Mouse (Mus musculus) embryonic facial prominence, embryonic 15.5 days (tissue): Measurements from ENCODE around the gene Ddx19b. TPM values are rescaled to one million over a fixed set of nuclear protein-coding genes. Genes with fewer than 3 reads are reported as not detected.
"Not testable (repeated sequence)": the region's sequence is repeated elsewhere in the genome, so short reads cannot be mapped to it uniquely, and the experiment has no call there.

Experiments
- ATAC-seq: fragments of 200-750 bp; cut with Nextera tagmentation; 2 replicates; pipeline ENCODE4 v1.8.0; 2017; ENCODE audit warnings: low read depth, moderate TSS enrichment; ENCODE audit not compliant: insufficient number of reproducible peaks, low FRiP score, low TSS enrichment
- H3K27ac ChIP-seq: fragments of 300-500 bp; sonication (generic); replicated peaks from 2 replicates; pipeline ENCODE4 v1.5.1; 2015; ENCODE audit warnings: mild to moderate bottlenecking, inconsistent platforms
- H3K27me3 ChIP-seq: fragments of 300-500 bp; sonication (generic); 2 replicates; pipeline ENCODE4 v1.6.1; 2015; ENCODE audit warnings: inconsistent platforms
- H3K36me3 ChIP-seq: fragments of 300-500 bp; sonication (generic); 2 replicates; pipeline ENCODE4 v1.6.1; 2015; ENCODE audit warnings: mild to moderate bottlenecking, inconsistent platforms
- H3K4me1 ChIP-seq: fragments of 300-500 bp; sonication (generic); 2 replicates; pipeline ENCODE4 v1.6.1; 2015; ENCODE audit warnings: inconsistent platforms
- H3K4me2 ChIP-seq: fragments of 300-500 bp; sonication (generic); replicated peaks from 2 replicates; pipeline ENCODE4 v1.6.1; 2015; ENCODE audit warnings: mild to moderate bottlenecking, inconsistent platforms
- H3K4me3 ChIP-seq: fragments of 300-500 bp; sonication (generic); replicated peaks from 2 replicates; pipeline ENCODE4 v1.5.1; 2015; ENCODE audit warnings: mild to moderate bottlenecking, inconsistent platforms
- H3K9ac ChIP-seq: fragments of 300-500 bp; sonication (generic); 2 replicates; pipeline ENCODE4 v1.6.1; 2015; ENCODE audit warnings: inconsistent platforms
- H3K9me3 ChIP-seq: fragments of 300-500 bp; sonication (generic); replicated peaks from 2 replicates; pipeline ENCODE4 v1.6.1; 2016; ENCODE audit warnings: inconsistent platforms
- WGBS: fragments of 180-500 bp; shearing (Covaris S2); methylation state at CpG from one replicate; pipeline ENCODE4 v1.1.7; 2015; 5-methylcytosine and 5-hydroxymethylcytosine counted together
- microRNA-seq: library from miRNA; unstranded; fragments of <30 nt; microRNA quantifications from one replicate; pipeline ENCODE4, GENCODE M21; 2016; ENCODE audit warnings: borderline number of aligned reads
- polyA plus RNA-seq: library from polyadenylated mRNA; unstranded; fragments of >200 nt; fragmentation: Nextera tagmentation; extraction: Ambion mirVana; gene quantifications from 2 replicates; pipeline ENCODE4 v1.2.1, GENCODE M21; 2015

Gene Ddx19b
- polyA plus RNA-seq, 1 experiment from 2014 or later: 5.3 TPM

DNA sequence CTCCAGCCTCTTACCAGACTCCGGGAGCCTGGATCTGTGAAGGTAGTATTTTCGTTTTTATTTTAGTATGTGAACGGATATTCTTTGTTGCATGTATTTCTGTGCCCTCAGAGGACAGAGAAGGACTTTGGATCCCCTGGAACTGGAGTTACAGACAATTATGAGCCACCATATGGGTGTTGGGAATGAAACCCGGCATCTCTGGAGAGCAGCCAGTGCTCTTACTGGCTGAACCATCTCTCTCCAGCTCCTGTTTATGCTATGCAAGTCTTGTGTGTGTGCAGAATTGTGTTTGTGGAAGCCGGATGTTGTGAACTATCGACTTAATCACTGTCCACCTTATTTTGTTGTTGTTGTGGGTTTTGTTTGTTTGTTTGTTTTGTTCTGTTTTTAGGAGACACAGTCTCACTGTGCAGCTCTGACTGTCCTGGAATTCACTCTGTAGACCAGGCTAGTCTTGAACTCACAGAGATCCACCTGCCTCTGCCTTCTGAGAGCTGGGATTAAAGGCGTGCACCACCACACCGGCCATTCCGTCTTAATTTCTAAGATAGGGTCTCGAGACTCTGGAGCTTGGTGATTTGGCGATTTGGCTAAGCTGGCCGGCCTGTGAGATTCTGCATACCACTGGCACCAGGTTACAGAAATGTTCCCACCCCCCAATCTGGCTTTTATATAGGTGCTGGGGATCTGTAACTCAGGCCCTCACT is 72.3 kb downstream of the Ddx19b start:
- 92% methylated on average over 12 of the region's 12 CpGs for WGBS
- Histone ChIP-seq H3K4me1 (0 out of 2 replicates have a peak, but pooled peaks cover 3% of the 10 kb centered on the region), H3K9ac (no peak overlapping the region), H3K36me3 (peaks cover 57% of the 10 kb centered on the region), H3K9me3 (no peaks in the 10 kb centered on the region), H3K27ac (no peak overlapping the region), H3K4me2 (no peak overlapping the region), H3K4me3 (no peak overlapping the region), H3K27me3 (no peaks in the 10 kb centered on the region)
- no peak for ATAC-seq

DNA sequence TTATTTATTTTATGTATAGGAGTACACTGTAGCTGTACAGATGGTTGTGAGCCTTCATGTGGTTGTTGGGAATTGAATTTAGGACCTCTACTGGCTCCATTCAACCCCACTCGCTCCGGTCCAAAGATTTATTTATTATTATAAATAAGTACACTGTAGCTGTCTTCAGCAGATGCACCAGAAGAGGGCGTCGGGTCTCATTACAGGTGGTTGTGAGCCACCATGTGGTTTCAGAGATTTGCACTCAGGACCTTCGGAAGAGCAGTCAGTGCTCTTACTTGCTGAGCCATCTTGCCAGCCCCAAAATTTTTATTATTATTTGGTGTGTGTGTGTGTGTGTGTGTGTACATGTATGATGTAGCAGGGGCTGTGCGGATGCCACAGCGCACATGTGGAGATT is 73.0 kb downstream of the Ddx19b start:
- H3K4me1 ChIP-seq, H3K27ac ChIP-seq, H3K4me2 ChIP-seq, H3K9me3 ChIP-seq, H3K27me3 ChIP-seq, ATAC-seq, H3K4me3 ChIP-seq, H3K9ac ChIP-seq: not testable (repeated sequence)
- WGBS: 89% methylated on average over 7 of the region's 7 CpGs
- peaks cover 56% of the 10 kb centered on the region for H3K36me3 ChIP-seq

DNA sequence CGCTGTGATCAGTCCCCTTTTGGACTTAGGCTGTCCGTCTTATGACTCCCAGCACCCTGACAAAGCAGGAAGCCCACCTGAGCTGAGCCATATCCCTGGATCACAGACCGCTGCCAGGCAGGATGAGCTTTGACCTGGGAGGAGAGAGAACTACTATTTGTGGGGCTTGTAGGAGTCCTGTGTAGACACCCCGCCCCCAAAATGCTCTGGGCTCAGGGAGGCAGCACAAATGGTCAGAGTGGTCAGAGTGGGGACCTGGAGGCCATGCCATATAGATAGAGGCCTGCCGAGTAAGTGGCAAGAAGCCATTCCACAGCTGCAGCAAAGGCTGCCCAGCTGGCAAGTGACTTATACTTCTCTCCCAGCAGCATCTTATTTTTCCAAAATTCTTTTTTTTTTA is 73.4 kb downstream of the Ddx19b start:
- Histone ChIP-seq H3K27me3 (no peaks in the 10 kb centered on the region), H3K27ac (no peak overlapping the region), H3K4me3 (no peak overlapping the region), H3K4me1 (0 out of 2 replicates have a peak, but pooled peaks cover 3% of the 10 kb centered on the region), H3K9me3 (no peaks in the 10 kb centered on the region), H3K36me3 (peaks cover 54% of the 10 kb centered on the region), H3K9ac (no peak overlapping the region), H3K4me2 (no peak overlapping the region)
- WGBS: 96% methylated on average over 5 of the region's 5 CpGs
- no peak for ATAC-seq

DNA sequence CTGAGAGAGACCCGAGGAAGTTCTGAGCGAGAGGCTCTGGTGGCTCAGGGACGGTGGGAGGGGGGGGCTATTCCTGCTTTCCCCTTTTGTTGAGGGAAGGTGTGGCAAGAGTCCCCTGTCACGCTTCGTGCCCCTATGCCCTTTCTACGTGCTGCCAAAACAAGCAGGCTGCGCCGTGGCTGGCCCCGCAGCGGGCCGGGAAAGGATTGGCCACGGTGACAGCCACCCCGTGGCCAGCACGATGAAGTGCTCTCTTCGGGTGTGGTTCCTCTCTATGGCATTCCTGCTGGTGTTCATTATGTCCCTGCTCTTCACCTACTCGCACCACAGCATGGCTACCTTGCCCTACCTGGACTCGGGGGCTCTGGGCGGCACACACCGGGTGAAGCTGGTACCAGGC is 74.1 kb downstream of the Ddx19b start:
- Histone ChIP-seq H3K27me3 (no peaks in the 10 kb centered on the region), H3K9ac (no peak overlapping the region), H3K27ac (no peak overlapping the region), H3K4me1 (0 out of 2 replicates have a peak, but pooled peaks cover 3% of the 10 kb centered on the region), H3K4me3 (no peak overlapping the region), H3K36me3 (peaks cover 48% of the 10 kb centered on the region), H3K4me2 (no peak overlapping the region), H3K9me3 (no peaks in the 10 kb centered on the region)
- WGBS: 87% methylated on average over 19 of the region's 19 CpGs
- ATAC-seq: no peak

DNA sequence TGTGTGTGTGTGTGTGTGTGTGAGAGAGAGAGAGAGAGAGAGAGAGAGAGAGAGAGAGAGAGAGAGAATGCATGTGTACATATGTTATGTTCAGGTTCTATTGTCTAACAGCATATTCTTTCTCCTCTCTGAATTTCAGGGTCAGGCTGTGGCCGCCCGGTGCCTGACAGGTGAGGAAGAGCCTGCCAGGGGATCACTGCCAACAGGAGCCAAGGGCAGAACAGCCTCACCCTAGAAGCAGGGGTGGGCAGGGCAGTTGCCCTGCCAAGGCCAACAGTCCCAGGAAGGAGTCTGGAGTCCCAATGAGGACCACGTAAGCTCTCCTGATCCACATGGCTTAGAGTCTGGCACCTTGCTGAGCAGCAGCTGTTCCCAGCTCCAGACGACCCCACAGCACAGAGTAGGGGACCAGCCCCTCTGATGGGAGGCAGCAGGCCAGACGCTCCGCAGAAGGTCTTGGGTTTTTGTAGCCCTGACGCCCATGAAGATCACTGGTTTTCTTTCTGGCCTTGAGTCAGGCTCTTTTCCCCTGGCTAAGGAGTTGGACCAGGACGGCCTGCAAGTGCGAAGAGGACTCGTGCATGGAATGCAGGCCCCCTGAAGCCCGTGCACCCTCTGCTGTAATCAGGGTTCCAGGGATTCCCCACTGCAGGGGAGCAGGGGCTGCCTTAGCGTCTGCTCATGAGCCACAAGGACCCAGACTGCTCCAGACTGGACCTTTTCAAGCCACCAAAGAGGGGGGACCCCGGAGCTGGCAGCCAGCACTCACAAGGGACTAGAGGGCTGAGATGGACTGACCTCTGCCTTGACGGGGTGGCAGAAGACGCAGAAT is 74.7 kb downstream of the Ddx19b start:
- Histone ChIP-seq H3K9ac (no peak overlapping the region), H3K4me2 (no peak overlapping the region), H3K9me3 (no peaks in the 10 kb centered on the region), H3K4me3 (no peak overlapping the region), H3K27me3 (no peaks in the 10 kb centered on the region), H3K27ac (no peak overlapping the region), H3K36me3 (peaks cover 45% of the 10 kb centered on the region), H3K4me1 (0 out of 2 replicates have a peak, but pooled peaks cover 3% of the 10 kb centered on the region)
- 85% methylated on average over 15 of the region's 15 CpGs for WGBS
- no peak for ATAC-seq

DNA sequence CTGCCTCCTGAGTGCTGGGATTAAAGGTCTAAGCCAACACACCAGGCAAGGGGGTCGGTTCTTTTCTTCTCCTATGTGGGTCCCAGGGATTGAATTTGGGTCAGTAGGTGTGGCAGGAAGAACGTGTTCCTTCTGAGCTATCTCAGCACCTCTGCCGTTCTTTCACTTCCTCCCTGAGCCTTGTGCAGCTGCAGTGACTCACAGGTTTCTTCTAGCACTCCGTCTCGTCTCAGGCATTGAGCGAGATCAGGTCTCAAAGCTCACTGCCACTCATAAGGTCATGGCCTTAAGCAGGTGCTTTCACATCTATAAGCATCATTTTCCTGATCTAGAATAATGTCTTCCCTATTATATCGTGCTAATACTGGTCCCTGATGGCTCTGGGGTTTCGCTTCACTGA is 76.8 kb downstream of the Ddx19b start:
- no peaks in the 10 kb centered on the region for H3K27me3 ChIP-seq
- no peak overlapping the region for H3K4me2 ChIP-seq
- H3K36me3 ChIP-seq: peaks cover 35% of the 10 kb centered on the region
- H3K9ac ChIP-seq: no peak overlapping the region
- H3K4me1 ChIP-seq: 0 out of 2 replicates have a peak, but pooled peaks cover 3% of the 10 kb centered on the region
- 66% methylated on average over 8 of the region's 8 CpGs for WGBS
- H3K27ac ChIP-seq: no peak overlapping the region
- no peak for ATAC-seq
- H3K4me3 ChIP-seq: no peak overlapping the region
- no peaks in the 10 kb centered on the region for H3K9me3 ChIP-seq

Small RNA genes within 50 kb of the gene (microRNA-seq; reads per million reads assigned to microRNA genes)
- gene Gm24103 (not detected), gene Mir3473d (not detected)

Other genes with a start within 250 kb of the Ddx19b start
- gene Il34, start 225.8 kb downstream of the Ddx19b start, polyA plus RNA-seq: 4.9 and 5.3 TPM in 2 replicates
- 76.1 and 79.9 TPM in 2 replicates for gene Cog4, start 185.2 kb downstream of the Ddx19b start, polyA plus RNA-seq
- gene Sf3b3, start 185.0 kb downstream of the Ddx19b start, polyA plus RNA-seq: 128 and 130 TPM in 2 replicates
- gene Fuk, start 129.3 kb downstream of the Ddx19b start, polyA plus RNA-seq: 11.2 and 11.7 TPM in 2 replicates
- 32.6 and 34.8 TPM in 2 replicates for gene St3gal2, start 111.8 kb downstream of the Ddx19b start, polyA plus RNA-seq
- 13.7 and 15.7 TPM in 2 replicates for gene Ddx19a, start 34.0 kb downstream of the Ddx19b start, polyA plus RNA-seq
- 46.8 and 58.1 TPM in 2 replicates for gene Aars, start 1.4 kb upstream of the Ddx19b start, polyA plus RNA-seq
- 16.4 and 17.3 TPM in 2 replicates for gene Exosc6, start 24.6 kb upstream of the Ddx19b start, polyA plus RNA-seq
- gene Clec18a, start 60.7 kb upstream of the Ddx19b start, polyA plus RNA-seq: 0.09 TPM in 1 of 2 replicates, not detected in the other
- 8.9 and 9.7 TPM in 2 replicates for gene Pdpr, start 62.9 kb upstream of the Ddx19b start, polyA plus RNA-seq
- gene Glg1, start 227.5 kb upstream of the Ddx19b start, polyA plus RNA-seq: 80.6 and 83.5 TPM in 2 replicates